Mouse (Mus musculus): ENCODE data around the gene Auts2. TPM values are rescaled to one million over a fixed set of nuclear protein-coding genes. Genes with fewer than 3 reads are reported as not detected.

Auts2 gene
- polyA plus RNA-seq, 1 experiment from 2014 or later: 36.0 TPM

GRCm38 (mm10) chr5:132200595-132200994 is 342.5 kb downstream of the Auts2 start:
- WGBS: 76% methylated on average over 4 of the region's 4 CpGs

GRCm38 (mm10) chr5:132195048-132195533 is 348.1 kb downstream of the Auts2 start:
- Histone ChIP-seq H3K4me3 (ENCODE audit: low read depth, low read length) (no peak overlapping the region), H3K36me3 (ENCODE audit: control insufficient read depth, insufficient read depth, low read length) (no peaks in the 10 kb centered on the region), H3K27me3 (ENCODE audit: control insufficient read depth, insufficient read depth, low read length) (no peaks in the 10 kb centered on the region), H3K9me3 (ENCODE audit: control insufficient read depth, low read length) (no peaks in the 10 kb centered on the region), H3K27ac (ENCODE audit: low read depth, low read length) (no peak overlapping the region), H3K4me2 (no peak overlapping the region), H3K4me1 (ENCODE audit: control insufficient read depth, insufficient read depth, low read length) (peaks cover 4% of the 10 kb centered on the region), H3K9ac (ENCODE audit: low read length) (no peak overlapping the region)
- ATAC-seq (ENCODE audit: low FRiP score) (no peak), DNase-seq (ENCODE audit: low spot score, missing footprints) (no peak)
- 48% methylated on average over 6 of the region's 6 CpGs for WGBS

More at GRCm38 (mm10) chr5:132200595-132200994, 342.5 kb downstream of the Auts2 start:
- H3K4me2 ChIP-seq: no peak overlapping the region
- no peaks in the 10 kb centered on the region for H3K36me3 ChIP-seq (ENCODE audit: control insufficient read depth, insufficient read depth, low read length)
- no peak for DNase-seq (ENCODE audit: low spot score, missing footprints)
- no peak for ATAC-seq (ENCODE audit: low FRiP score)
- no peaks in the 10 kb centered on the region for H3K9me3 ChIP-seq (ENCODE audit: control insufficient read depth, low read length)
- no peaks in the 10 kb centered on the region for H3K27me3 ChIP-seq (ENCODE audit: control insufficient read depth, insufficient read depth, low read length)
- peaks cover 2% of the 10 kb centered on the region; the same call in 1 of the 2 replicates for H3K4me1 ChIP-seq (ENCODE audit: control insufficient read depth, insufficient read depth, low read length)
- no peak overlapping the region for H3K9ac ChIP-seq (ENCODE audit: low read length)
- no peak overlapping the region for H3K4me3 ChIP-seq (ENCODE audit: low read depth, low read length)
- no peak overlapping the region for H3K27ac ChIP-seq (ENCODE audit: low read depth, low read length)

- Histone ChIP-seq H3K4me1 (ENCODE audit: control insufficient read depth, insufficient read depth, low read length) (peaks cover 17% of the 10 kb centered on the region), H3K9ac (ENCODE audit: low read length) (no peak overlapping the region), H3K9me3 (ENCODE audit: control insufficient read depth, low read length) (no peaks in the 10 kb centered on the region), H3K27ac (ENCODE audit: low read depth, low read length) (no peak overlapping the region), H3K27me3 (ENCODE audit: control insufficient read depth, insufficient read depth, low read length) (no peaks in the 10 kb centered on the region), H3K4me2 (no peak overlapping the region), H3K36me3 (ENCODE audit: control insufficient read depth, insufficient read depth, low read length) (no peaks in the 10 kb centered on the region), H3K4me3 (ENCODE audit: low read depth, low read length) (no peak overlapping the region)
- ATAC-seq (ENCODE audit: low FRiP score) (no peak), DNase-seq (ENCODE audit: low spot score, missing footprints) (no peak)
- 96% methylated on average over 4 of the region's 4 CpGs for WGBS
Measured at GRCm38 (mm10) chr5:132190190-132190589, 353.0 kb downstream of the Auts2 start.

- no peaks in the 10 kb centered on the region for H3K27me3 ChIP-seq (ENCODE audit: control insufficient read depth, insufficient read depth, low read length)
- DNase-seq (ENCODE audit: low spot score, missing footprints) (no peak), ATAC-seq (ENCODE audit: low FRiP score) (no peak)
- no peak overlapping the region for H3K27ac ChIP-seq (ENCODE audit: low read depth, low read length)
- H3K36me3 ChIP-seq (ENCODE audit: control insufficient read depth, insufficient read depth, low read length): no peaks in the 10 kb centered on the region
- H3K4me3 ChIP-seq (ENCODE audit: low read depth, low read length): no peak overlapping the region
- WGBS: 21% methylated on average over 3 of the region's 3 CpGs
- H3K9ac ChIP-seq (ENCODE audit: low read length): no peak overlapping the region
- no peak overlapping the region for H3K4me2 ChIP-seq
- peaks cover 12% of the 10 kb centered on the region for H3K4me1 ChIP-seq (ENCODE audit: control insufficient read depth, insufficient read depth, low read length)
- no peaks in the 10 kb centered on the region for H3K9me3 ChIP-seq (ENCODE audit: control insufficient read depth, low read length)
Measured at GRCm38 (mm10) chr5:132186659-132187058, 356.5 kb downstream of the Auts2 start.

GRCm38 (mm10) chr5:132186221-132186620 is 356.9 kb downstream of the Auts2 start:
- no peaks in the 10 kb centered on the region for H3K9me3 ChIP-seq (ENCODE audit: control insufficient read depth, low read length)
- H3K27ac ChIP-seq (ENCODE audit: low read depth, low read length): no peak overlapping the region
- no peak overlapping the region for H3K4me2 ChIP-seq
- ATAC-seq (ENCODE audit: low FRiP score): no peak
- H3K9ac ChIP-seq (ENCODE audit: low read length): no peak overlapping the region
- WGBS: 17% methylated on average over 7 of the region's 7 CpGs
- DNase-seq (ENCODE audit: low spot score, missing footprints): no peak
- no peaks in the 10 kb centered on the region for H3K27me3 ChIP-seq (ENCODE audit: control insufficient read depth, insufficient read depth, low read length)
- H3K4me1 ChIP-seq (ENCODE audit: control insufficient read depth, insufficient read depth, low read length): peaks cover 12% of the 10 kb centered on the region
- no peak overlapping the region for H3K4me3 ChIP-seq (ENCODE audit: low read depth, low read length)
- no peaks in the 10 kb centered on the region for H3K36me3 ChIP-seq (ENCODE audit: control insufficient read depth, insufficient read depth, low read length)

- ATAC-seq (ENCODE audit: low FRiP score): no peak
- Histone ChIP-seq H3K27me3 (ENCODE audit: control insufficient read depth, insufficient read depth, low read length) (no peaks in the 10 kb centered on the region), H3K9ac (ENCODE audit: low read length) (no peak overlapping the region), H3K4me2 (no peak overlapping the region), H3K9me3 (ENCODE audit: control insufficient read depth, low read length) (no peaks in the 10 kb centered on the region), H3K27ac (ENCODE audit: low read depth, low read length) (no peak overlapping the region), H3K4me1 (ENCODE audit: control insufficient read depth, insufficient read depth, low read length) (peaks cover 12% of the 10 kb centered on the region), H3K4me3 (ENCODE audit: low read depth, low read length) (no peak overlapping the region), H3K36me3 (ENCODE audit: control insufficient read depth, insufficient read depth, low read length) (no peaks in the 10 kb centered on the region)
- DNase-seq (ENCODE audit: low spot score, missing footprints): no peak
- WGBS: 72% methylated on average over 4 of the region's 4 CpGs
Measured at GRCm38 (mm10) chr5:132184395-132185095, 358.6 kb downstream of the Auts2 start.

- Histone ChIP-seq H3K27ac (ENCODE audit: low read depth, low read length) (no peak overlapping the region), H3K4me2 (no peak overlapping the region), H3K9ac (ENCODE audit: low read length) (no peak overlapping the region), H3K4me3 (ENCODE audit: low read depth, low read length) (no peak overlapping the region), H3K4me1 (ENCODE audit: control insufficient read depth, insufficient read depth, low read length) (peaks cover 10% of the 10 kb centered on the region), H3K9me3 (ENCODE audit: control insufficient read depth, low read length) (no peaks in the 10 kb centered on the region), H3K36me3 (ENCODE audit: control insufficient read depth, insufficient read depth, low read length) (no peaks in the 10 kb centered on the region), H3K27me3 (ENCODE audit: control insufficient read depth, insufficient read depth, low read length) (no peaks in the 10 kb centered on the region)
- DNase-seq (ENCODE audit: low spot score, missing footprints) (no peak), ATAC-seq (ENCODE audit: low FRiP score) (no peak)
- WGBS: 91% methylated on average over 9 of the region's 9 CpGs
Measured at GRCm38 (mm10) chr5:132182077-132182476, 361.1 kb downstream of the Auts2 start.

GRCm38 (mm10) chr5:132170010-132170409 is 373.1 kb downstream of the Auts2 start:
- H3K4me1 ChIP-seq (ENCODE audit: control insufficient read depth, insufficient read depth, low read length): no peaks in the 10 kb centered on the region
- no peak overlapping the region for H3K4me3 ChIP-seq (ENCODE audit: low read depth, low read length)
- H3K27me3 ChIP-seq (ENCODE audit: control insufficient read depth, insufficient read depth, low read length): no peaks in the 10 kb centered on the region
- no peaks in the 10 kb centered on the region for H3K9me3 ChIP-seq (ENCODE audit: control insufficient read depth, low read length)
- H3K9ac ChIP-seq (ENCODE audit: low read length): no peak overlapping the region
- H3K4me2 ChIP-seq: no peak overlapping the region
- no peak overlapping the region for H3K27ac ChIP-seq (ENCODE audit: low read depth, low read length)
- WGBS: 89% methylated on average over 8 of the region's 8 CpGs
- DNase-seq (ENCODE audit: low spot score, missing footprints) (no peak), ATAC-seq (ENCODE audit: low FRiP score) (no peak)
- no peaks in the 10 kb centered on the region for H3K36me3 ChIP-seq (ENCODE audit: control insufficient read depth, insufficient read depth, low read length)

- no peaks in the 10 kb centered on the region for H3K27me3 ChIP-seq (ENCODE audit: control insufficient read depth, insufficient read depth, low read length)
- DNase-seq (ENCODE audit: low spot score, missing footprints) (no peak), ATAC-seq (ENCODE audit: low FRiP score) (no peak)
- no peak overlapping the region for H3K4me2 ChIP-seq
- H3K36me3 ChIP-seq (ENCODE audit: control insufficient read depth, insufficient read depth, low read length): no peaks in the 10 kb centered on the region
- no peak overlapping the region for H3K9ac ChIP-seq (ENCODE audit: low read length)
- no peaks in the 10 kb centered on the region for H3K4me1 ChIP-seq (ENCODE audit: control insufficient read depth, insufficient read depth, low read length)
- H3K27ac ChIP-seq (ENCODE audit: low read depth, low read length): no peak overlapping the region
- H3K9me3 ChIP-seq (ENCODE audit: control insufficient read depth, low read length): no peaks in the 10 kb centered on the region
- 87% methylated on average over 5 of the region's 5 CpGs for WGBS
- no peak overlapping the region for H3K4me3 ChIP-seq (ENCODE audit: low read depth, low read length)
Measured at GRCm38 (mm10) chr5:132168805-132169204, 374.3 kb downstream of the Auts2 start.

Measured in midbrain, embryonic 11.5 days (tissue).